ENCODE assay signal across 18 mouse cellular contexts in the genomic region with DNA sequence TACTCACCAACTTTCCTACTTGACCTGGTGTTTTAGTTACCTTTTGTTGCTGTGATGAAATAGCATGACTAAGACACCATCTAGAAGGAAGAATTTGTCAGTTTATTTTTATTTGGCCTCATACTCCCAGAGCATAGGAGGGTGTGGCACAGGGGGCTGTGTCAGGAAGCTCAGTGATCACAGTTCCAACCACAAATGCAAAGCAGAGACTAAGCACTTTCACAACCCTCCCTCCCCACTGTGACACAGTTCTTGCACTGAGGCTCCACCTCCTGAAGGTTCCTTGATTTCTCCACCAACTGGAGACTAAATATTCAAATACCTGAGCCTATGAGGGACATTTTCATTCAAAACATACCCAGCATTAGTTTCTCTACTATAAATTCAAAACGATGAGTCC. TPM values are rescaled to one million over a fixed set of nuclear protein-coding genes. Genes with fewer than 3 reads are reported as not detected.
DNase-seq lines count a peak whose midpoint lies in the region; ATAC-seq lines count a peak whose summit lies in the region.
"Had no signal": no experiment of that assay in that cellular context is flagged by ENCODE, and none has a peak within 500 bp of the region (broad histone marks: within the 10 kb centered on the region; RNA-seq: fewer than 3 reads in every experiment).

No protein-coding gene starts in this region.

- H3K4me2 ChIP-seq in hindbrain, embryonic 11.5 days (replicated peaks; ENCODE audit: low read depth, low read length): no peak overlapping the region
- H3K4me2 ChIP-seq: intestine, embryonic 15.5 days; kidney, embryonic 15.5 days; liver, embryonic 11.5 days; midbrain, embryonic 13.5 days had no signal

- H3K9me3 ChIP-seq in hindbrain, embryonic 11.5 days (ENCODE audit: control insufficient read depth, low read length): no peaks in the 10 kb centered on the region
- H3K9me3 ChIP-seq: forebrain, embryonic 10.5 days; hindbrain, embryonic 10.5 days; intestine, embryonic 15.5 days; kidney, embryonic 15.5 days; midbrain, embryonic 13.5 days had no signal

- peak; percentile 72 for ATAC-seq in granulocyte monocyte progenitor cell, adult 5-6 weeks (replicated peaks; ENCODE audit: poor library complexity, severe bottlenecking)
- peak; percentile 84 for ATAC-seq in neutrophil, adult 5-6 weeks (ENCODE audit: extremely low read depth, insufficient number of reproducible peaks, low FRiP score, poor library complexity, severe bottlenecking)
- ATAC-seq in hindbrain, embryonic 11.5 days (ENCODE audit: low FRiP score): no peak
- ATAC-seq: intestine, embryonic 15.5 days; midbrain, embryonic 13.5 days had no signal

- no peak overlapping the region for H3K27ac ChIP-seq in hindbrain, embryonic 11.5 days (ENCODE audit: low read depth, low read length)
- H3K27ac ChIP-seq: forebrain, embryonic 10.5 days; heart, adult 2 months; hindbrain, embryonic 10.5 days; intestine, embryonic 15.5 days; kidney, embryonic 15.5 days; midbrain, embryonic 13.5 days had no signal

- H3K4me1 ChIP-seq in hindbrain, embryonic 11.5 days (replicated peaks; ENCODE audit: control insufficient read depth, insufficient read depth, low read length): no peaks in the 10 kb centered on the region

- no peaks in the 10 kb centered on the region for H3K36me3 ChIP-seq in hindbrain, embryonic 11.5 days (ENCODE audit: control insufficient read depth, insufficient read depth, low read length)
- H3K36me3 ChIP-seq: intestine, embryonic 15.5 days; kidney, embryonic 15.5 days; midbrain, embryonic 13.5 days had no signal

- no peak overlapping the region for H3K4me3 ChIP-seq in hindbrain, embryonic 11.5 days (ENCODE audit: low read depth, low read length)
- H3K4me3 ChIP-seq: forebrain, embryonic 10.5 days; heart, adult 2 months; hindbrain, embryonic 10.5 days; intestine, embryonic 15.5 days; kidney, embryonic 15.5 days; midbrain, embryonic 13.5 days had no signal

- WGBS in hindbrain, embryonic 11.5 days: 87% methylated on average over 1 of the region's 1 CpGs

- no peak overlapping the region for H3K9ac ChIP-seq in hindbrain, embryonic 11.5 days (ENCODE audit: low read depth, low read length)
- H3K9ac ChIP-seq: intestine, embryonic 15.5 days; kidney, embryonic 15.5 days; midbrain, embryonic 13.5 days had no signal

- H3K27me3 ChIP-seq in hindbrain, embryonic 11.5 days (ENCODE audit: control insufficient read depth, insufficient read depth, low read length): no peaks in the 10 kb centered on the region
- H3K27me3 ChIP-seq: intestine, embryonic 15.5 days; kidney, embryonic 15.5 days had no signal

- peak; percentile 46 for DNase-seq in lung, postnatal 36 days
- DNase-seq in lung, postnatal 14 days: no peak
- DNase-seq in CD4-positive helper T cell, adult 2 months (ENCODE audit: low read depth, low spot score): peak; percentile 57
- DNase-seq in right cerebral cortex, postnatal 25 days: no peak
- DNase-seq in hindbrain, embryonic 11.5 days (ENCODE audit: low spot score): no peak
- DNase-seq: adrenal gland, postnatal 25 days; cerebellum, adult 8-10 months; gastrocnemius, postnatal 10 days; heart, adult 2 months; left cerebral cortex, postnatal 4 days had no signal

RNA-seq across cellular contexts. Expression of a gene that starts 5.4 kb away (rescaled TPM):
- total RNA-seq in granulocyte monocyte progenitor cell, adult 5-6 weeks (2014; fragmentation: Nextera tagmentation): 60.5 and 89.3 TPM in 2 replicates
- 52.6 and 58.6 TPM in 2 replicates for total RNA-seq in granulocyte monocyte progenitor cell, adult 5-6 weeks (2017)
- 57.8 and 62.9 TPM in 2 replicates for total RNA-seq in neutrophil, adult 5-6 weeks (2017)
- 13.1 and 13.9 TPM in 2 replicates for polyA plus RNA-seq in hindbrain, embryonic 11.5 days (2014; fragmentation: Nextera tagmentation; extraction: Ambion mirVana)

RNA-seq across cellular contexts. Expression of a gene that starts 14.8 kb away (rescaled TPM):
- 1.8 TPM in 1 of 2 replicates, not detected in the other for total RNA-seq in granulocyte monocyte progenitor cell, adult 5-6 weeks (2014; fragmentation: Nextera tagmentation)
- total RNA-seq in granulocyte monocyte progenitor cell, adult 5-6 weeks (2017): 1.7 TPM in 1 of 2 replicates, not detected in the other
- not detected in 2 replicates for total RNA-seq in neutrophil, adult 5-6 weeks (2017)
- 1,341 and 1,349 TPM in 2 replicates for polyA plus RNA-seq in hindbrain, embryonic 11.5 days (2014; fragmentation: Nextera tagmentation; extraction: Ambion mirVana)

Comparison
In these comparisons a context has a peak if more than half of its experiments do, and no peak if none do; other contexts are left out.
1. DNase-seq: peak in lung, postnatal 36 days (single experiment) and CD4-positive helper T cell, adult 2 months (single experiment); none in lung, postnatal 14 days (single experiment), right cerebral cortex, postnatal 25 days (single experiment) and hindbrain, embryonic 11.5 days (single experiment).